Mouse (Mus musculus) myocyte (in vitro differentiated cells): ENCODE results near the gene Pkp1.

Source experiments
- MYOD1 ChIP-seq, 3 experiments: IDR thresholded peaks; one replicate each; pipeline ENCODE4 v1.6.1; 2011; ENCODE audit warnings: control low read depth in 2 of 3, low read depth in 2 of 3, mild to moderate bottlenecking in 2 of 3, moderate library complexity in 1 of 3; ENCODE audit not compliant: insufficient read length in 2 of 3, control insufficient read depth in 1 of 3
- POLR2A ChIP-seq: IDR thresholded peaks from one replicate; pipeline ENCODE4 v1.6.1; 2011; ENCODE audit warnings: low read depth, mild to moderate bottlenecking, control low read depth, moderate library complexity; ENCODE audit not compliant: insufficient read length

GRCm38 (mm10) chr1:135853200-135853599, 65.8 kb downstream of the Pkp1 start:
- TF ChIP-seq POLR2A (peak; percentile 37), MYOD1 (IDR thresholded peaks at IDR 0.05; ENCODE audit: control insufficient read depth in 1 of 3, insufficient read length in 2 of 3, low read depth in 2 of 3) (no peak)
